Mouse (Mus musculus): ENCODE measurements around the gene Tardbp.

- no peak for TF ChIP-seq POLR2A (IDR thresholded peaks at IDR 0.05; ENCODE audit: insufficient read length, low read depth)
- no peak for TF ChIP-seq REST (IDR thresholded peaks at IDR 0.05; ENCODE audit: insufficient read depth, insufficient read length)
- no peak for TF ChIP-seq POLR2AphosphoS2 (IDR thresholded peaks at IDR 0.05; ENCODE audit: insufficient read length, low read depth)
- TF ChIP-seq MYOD1 (IDR thresholded peaks at IDR 0.05; ENCODE audit: control insufficient read depth in 1 of 3, insufficient read length in 2 of 3, low read depth in 2 of 3): no peak
- no peak for TF ChIP-seq E2F4 (IDR thresholded peaks at IDR 0.05; ENCODE audit: insufficient read depth)
- TF ChIP-seq MYOG (IDR thresholded peaks at IDR 0.05; ENCODE audit: control insufficient read depth in 1 of 3, insufficient read depth in 1 of 3, insufficient read length in 2 of 3, low read depth in 2 of 3): no peak
- TF ChIP-seq TCF12 (IDR thresholded peaks at IDR 0.05; ENCODE audit: insufficient read depth, poor library complexity, severe bottlenecking): no peak
- TF ChIP-seq USF1 (IDR thresholded peaks at IDR 0.05; ENCODE audit: low read depth): no peak
- TF ChIP-seq MAX (IDR thresholded peaks at IDR 0.05; ENCODE audit: low read depth): no peak
These were observed 11.5 kb upstream of the Tardbp start for GRCm38 (mm10) chr4:148638302-148638701.
